Mouse (Mus musculus) layer of hippocampus, adult 9-11 months (tissue): ENCODE measurements around the gene Osbpl10.
A peak's percentile ranks its signal among the peaks of the same experiment; 100 is the strongest.

Experiments used
- DNase-seq: peaks from one replicate; pipeline ENCODE4 v3.0.0; 2022

Osbpl10 gene

GRCm38 (mm10) chr9:115038215-115038614 lies 59.8 kb downstream of the Osbpl10 start:
- DNase-seq = no peak

GRCm38 (mm10) chr9:115038686-115039085 lies 60.3 kb downstream of the Osbpl10 start:
- no peak for DNase-seq

- no peak for DNase-seq
Observed at GRCm38 (mm10) chr9:115039245-115039644, 60.9 kb downstream of the Osbpl10 start.

GRCm38 (mm10) chr9:115042571-115042970 lies 64.2 kb downstream of the Osbpl10 start:
- no peak for DNase-seq

GRCm38 (mm10) chr9:115042971-115043706 lies 64.8 kb downstream of the Osbpl10 start:
- no peak for DNase-seq

- no peak for DNase-seq
Observed at GRCm38 (mm10) chr9:115043881-115044770, 65.8 kb downstream of the Osbpl10 start.

GRCm38 (mm10) chr9:115045087-115045800 lies 66.9 kb downstream of the Osbpl10 start:
- no peak for DNase-seq

GRCm38 (mm10) chr9:115046701-115047100 lies 68.3 kb downstream of the Osbpl10 start:
- no peak for DNase-seq

GRCm38 (mm10) chr9:115048340-115048739 lies 70.0 kb downstream of the Osbpl10 start:
- no peak for DNase-seq

- no peak for DNase-seq
Observed at GRCm38 (mm10) chr9:115048861-115049260, 70.5 kb downstream of the Osbpl10 start.

- DNase-seq = no peak
Observed at GRCm38 (mm10) chr9:115049981-115050720, 71.8 kb downstream of the Osbpl10 start.

GRCm38 (mm10) chr9:115051976-115052375 lies 73.6 kb downstream of the Osbpl10 start:
- DNase-seq = no peak

GRCm38 (mm10) chr9:115053779-115054178 lies 75.4 kb downstream of the Osbpl10 start:
- no peak for DNase-seq

GRCm38 (mm10) chr9:115055041-115055830 lies 76.9 kb downstream of the Osbpl10 start:
- no peak for DNase-seq

GRCm38 (mm10) chr9:115058806-115059205 lies 80.4 kb downstream of the Osbpl10 start:
- DNase-seq = no peak

GRCm38 (mm10) chr9:115064834-115065233 lies 86.5 kb downstream of the Osbpl10 start:
- DNase-seq = no peak

GRCm38 (mm10) chr9:115067071-115067470 lies 88.7 kb downstream of the Osbpl10 start:
- peak; percentile 38 for DNase-seq

GRCm38 (mm10) chr9:115075191-115075590 lies 96.8 kb downstream of the Osbpl10 start:
- DNase-seq = no peak

GRCm38 (mm10) chr9:115088295-115088993 lies 110.1 kb downstream of the Osbpl10 start:
- peak; percentile 64 for DNase-seq

GRCm38 (mm10) chr9:115089644-115090043 lies 111.3 kb downstream of the Osbpl10 start:
- DNase-seq = no peak

GRCm38 (mm10) chr9:115096481-115096880 lies 118.1 kb downstream of the Osbpl10 start:
- no peak for DNase-seq
